Mouse (Mus musculus): ENCODE measurements at regions not wholly inside any gene's neighbourhood (a gene's known extent, or its start where the extent isn't known, plus 50 kb on each side); places are given as distances from the start of the nearest gene placed in this dataset.

GRCm38 (mm10) chr13:59875637-59876036 is 52.7 kb upstream of the Tut7 start:
- no peak for DNase-seq (ENCODE audit: low read depth, low spot score)

DNA sequence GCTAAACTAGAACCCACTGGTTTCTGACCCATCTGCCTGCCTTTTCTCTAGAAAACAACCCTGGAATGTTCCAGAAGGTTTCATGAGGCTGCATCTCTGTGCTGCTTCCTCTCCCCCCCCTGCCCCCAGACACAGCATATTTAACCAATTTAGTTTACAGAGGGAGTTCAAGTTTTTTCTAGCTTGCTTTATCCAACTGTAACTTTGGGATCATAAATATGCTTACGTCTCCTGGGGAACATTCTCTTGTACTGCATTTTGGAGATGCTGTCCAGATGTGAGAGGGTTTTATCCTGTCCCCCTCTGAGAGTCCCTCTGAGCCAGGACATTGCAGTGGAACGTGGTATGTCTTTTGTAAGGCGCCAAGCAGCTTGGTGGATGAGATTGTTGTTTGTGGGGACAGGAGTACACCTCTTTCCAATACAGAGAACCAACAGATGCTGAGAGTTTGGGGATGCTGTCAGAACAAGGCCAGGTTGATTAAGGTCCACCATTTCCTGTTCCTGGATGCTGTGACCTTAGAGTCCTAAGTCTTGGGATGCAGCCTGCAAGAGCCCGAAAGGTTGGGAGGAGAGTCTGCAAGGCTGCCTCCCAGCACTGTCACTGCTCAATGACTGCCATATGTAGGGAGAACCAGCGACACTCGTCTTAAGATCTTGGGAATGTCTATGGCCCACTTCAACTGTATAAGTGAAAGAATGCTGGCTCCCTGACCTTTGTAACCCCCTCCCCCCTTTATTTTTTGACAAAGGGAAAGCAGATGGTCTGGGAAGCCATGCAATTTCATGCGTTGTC is 51.4 kb upstream of the Tut7 start:
- no peak for DNase-seq (ENCODE audit: low read depth, low spot score)
